Mouse (Mus musculus) MEL (cell line): Measurements from ENCODE around the gene Asphd1. TPM values are rescaled to one million over a fixed set of nuclear protein-coding genes. Genes with fewer than 3 reads are reported as not detected.

ENCODE experiments used
- DNase-seq: peaks from one replicate; pipeline ENCODE4 v3.0.0; 2011; ENCODE audit warnings: low read depth, low spot score
- H3K27ac ChIP-seq: 2 replicates; pipeline ENCODE4 v1.5.1; 2012; ENCODE audit warnings: low read depth, mild to moderate bottlenecking, control low read depth, low read length, moderate library complexity; ENCODE audit not compliant: control insufficient read depth
- H3K27me3 ChIP-seq, 2 experiments: fragments of 150-350 bp in 1 of 2; sonication (generic) in 1 of 2; 2 replicates each; pipeline ENCODE4 v1.6.1; 2012; ENCODE audit warnings: low read length in 2 of 2, mild to moderate bottlenecking in 2 of 2, improper control_type of control experiment in 1 of 2, moderate library complexity in 1 of 2; ENCODE audit not compliant: insufficient read depth in 2 of 2, control insufficient read depth in 1 of 2
- H3K36me3 ChIP-seq, 2 experiments: 2 replicates each; pipeline ENCODE4 v1.6.1; 2012 to 2014; ENCODE audit warnings: low read length in 2 of 2, improper control_type of control experiment in 1 of 2, inconsistent platforms in 1 of 2, mild to moderate bottlenecking in 1 of 2; ENCODE audit not compliant: insufficient read depth in 2 of 2, control insufficient read depth in 1 of 2
- H3K4me1 ChIP-seq, 2 experiments: fragments of 150-350 bp in 1 of 2; sonication (generic) in 1 of 2; 2 replicates each; pipeline ENCODE4 v1.6.1; 2012; ENCODE audit warnings: low read length in 2 of 2, improper control_type of control experiment in 1 of 2, mild to moderate bottlenecking in 1 of 2; ENCODE audit not compliant: insufficient read depth in 2 of 2, control insufficient read depth in 1 of 2
- H3K4me3 ChIP-seq, 2 experiments: fragments of 150-350 bp in 1 of 2; sonication (generic) in 1 of 2; 2 replicates each; pipeline ENCODE4 v1.5.1; 2012; ENCODE audit warnings: low read depth in 2 of 2, low read length in 2 of 2, mild to moderate bottlenecking in 2 of 2, moderate library complexity in 2 of 2, control low read depth in 1 of 2, improper control_type of control experiment in 1 of 2; ENCODE audit not compliant: control insufficient read depth in 1 of 2, insufficient read depth in 1 of 2
- H3K79me2 ChIP-seq: 2 replicates; pipeline ENCODE4 v1.6.1; 2012; ENCODE audit warnings: mild to moderate bottlenecking, low read length, moderate library complexity; ENCODE audit not compliant: control insufficient read depth, poor library complexity, insufficient read depth
- H3K9ac ChIP-seq: 2 replicates; pipeline ENCODE4 v1.6.1; 2012; ENCODE audit warnings: low read depth, mild to moderate bottlenecking, control low read depth, low read length, moderate library complexity; ENCODE audit not compliant: control insufficient read depth, poor library complexity, severe bottlenecking
- H3K9me3 ChIP-seq: fragments of 150-350 bp; sonication (generic); replicated peaks from 2 replicates; pipeline ENCODE4 v1.6.1; 2012; ENCODE audit warnings: mild to moderate bottlenecking, low read length, improper control_type of control experiment, moderate library complexity; ENCODE audit not compliant: insufficient read depth
- BHLHE40 ChIP-seq: IDR thresholded peaks from 2 replicates; pipeline ENCODE4 v1.6.1; 2012; ENCODE audit warnings: low read depth, mild to moderate bottlenecking, inconsistent platforms, low read length, improper control_type of control experiment, borderline replicate concordance
- CHD1 ChIP-seq: IDR thresholded peaks from 2 replicates; pipeline ENCODE4 v1.6.1; 2012; ENCODE audit warnings: low read depth, mild to moderate bottlenecking, inconsistent platforms, low read length, improper control_type of control experiment
- CTCF ChIP-seq, 3 experiments: IDR thresholded peaks in 2 of 3; conservative IDR thresholded peaks in 1 of 3; 2 replicates each; pipeline ENCODE4 v1.5.1; 2011 to 2012; ENCODE audit warnings: low read length in 3 of 3, low read depth in 2 of 3, mild to moderate bottlenecking in 2 of 3, improper control_type of control experiment in 1 of 3, inconsistent platforms in 1 of 3, mixed read lengths in 1 of 3, moderate library complexity in 1 of 3; ENCODE audit not compliant: control insufficient read depth in 1 of 3, insufficient read depth in 1 of 3, poor library complexity in 1 of 3, severe bottlenecking in 1 of 3
- EP300 ChIP-seq, 2 experiments: IDR thresholded peaks; 2 replicates each; pipeline ENCODE4 v1.6.1; 2011; ENCODE audit warnings: improper control_type of control experiment in 2 of 2, low read length in 2 of 2, low read depth in 1 of 2, mild to moderate bottlenecking in 1 of 2
- GATA1 ChIP-seq: IDR thresholded peaks from 2 replicates; pipeline ENCODE4 v1.6.1; 2011; ENCODE audit warnings: low read depth, low read length, improper control_type of control experiment
- KAT2A ChIP-seq: conservative IDR thresholded peaks from 2 replicates; pipeline ENCODE4 v1.6.1; 2012; ENCODE audit warnings: low read depth, low read length, improper control_type of control experiment, inconsistent platforms
- MAFK ChIP-seq: IDR thresholded peaks from 2 replicates; pipeline ENCODE4 v1.6.1; 2011; ENCODE audit warnings: low read depth, mild to moderate bottlenecking, low read length, improper control_type of control experiment, borderline replicate concordance
- MAX ChIP-seq: IDR thresholded peaks from 2 replicates; pipeline ENCODE4 v1.6.1; 2011; ENCODE audit warnings: low read length, improper control_type of control experiment
- MAZ ChIP-seq: IDR thresholded peaks from 2 replicates; pipeline ENCODE4 v1.6.1; 2012; ENCODE audit warnings: low read depth, mild to moderate bottlenecking, inconsistent platforms, low read length, improper control_type of control experiment
- MXI1 ChIP-seq: IDR thresholded peaks from 2 replicates; pipeline ENCODE4 v1.6.1; 2011; ENCODE audit warnings: mild to moderate bottlenecking, low read depth, low read length, improper control_type of control experiment
- MYC ChIP-seq: IDR thresholded peaks from 2 replicates; pipeline ENCODE4 v1.6.1; 2011; ENCODE audit warnings: low read depth, mild to moderate bottlenecking, low read length, improper control_type of control experiment, moderate library complexity
- NELFE ChIP-seq: IDR thresholded peaks from 2 replicates; pipeline ENCODE4 v1.6.1; 2011; ENCODE audit warnings: low read depth, low read length, improper control_type of control experiment
- NRF1 ChIP-seq: IDR thresholded peaks from 2 replicates; pipeline ENCODE4 v1.6.1; 2014; ENCODE audit warnings: low read depth, mild to moderate bottlenecking, inconsistent platforms, low read length, improper control_type of control experiment, moderate library complexity; ENCODE audit not compliant: poor library complexity, insufficient read depth, severe bottlenecking
- RAD21 ChIP-seq: IDR thresholded peaks from 2 replicates; pipeline ENCODE4 v1.6.1; 2011; ENCODE audit warnings: mild to moderate bottlenecking, low read depth, low read length, improper control_type of control experiment
- RCOR1 ChIP-seq: IDR thresholded peaks from 2 replicates; pipeline ENCODE4 v1.6.1; 2012; ENCODE audit warnings: low read depth, mild to moderate bottlenecking, inconsistent platforms, low read length, improper control_type of control experiment
- SIN3A ChIP-seq: IDR thresholded peaks from 2 replicates; pipeline ENCODE4 v1.6.1; 2012; ENCODE audit warnings: low read length, improper control_type of control experiment, inconsistent platforms
- TAL1 ChIP-seq: IDR thresholded peaks from 2 replicates; pipeline ENCODE4 v1.6.1; 2012; ENCODE audit warnings: mild to moderate bottlenecking, inconsistent platforms, low read length, moderate library complexity, mixed read lengths
- TBP ChIP-seq: IDR thresholded peaks from 2 replicates; pipeline ENCODE4 v1.8.0; 2011; ENCODE audit warnings: low read depth, low read length, improper control_type of control experiment
- UBTF ChIP-seq: IDR thresholded peaks from 2 replicates; pipeline ENCODE4 v1.6.1; 2012; ENCODE audit warnings: low read depth, mild to moderate bottlenecking, inconsistent platforms, low read length, improper control_type of control experiment, moderate library complexity, borderline replicate concordance; ENCODE audit not compliant: insufficient read depth
- USF1 ChIP-seq: IDR thresholded peaks from 2 replicates; pipeline ENCODE4 v1.6.1; 2014; ENCODE audit warnings: low read depth, mild to moderate bottlenecking, inconsistent platforms, low read length, improper control_type of control experiment, moderate library complexity
- ZC3H11A ChIP-seq: IDR thresholded peaks from 2 replicates; pipeline ENCODE4 v1.6.1; 2012; ENCODE audit warnings: low read depth, mild to moderate bottlenecking, inconsistent platforms, low read length, improper control_type of control experiment
- ZMIZ1 ChIP-seq: IDR thresholded peaks from 2 replicates; pipeline ENCODE4 v1.6.1; 2012; ENCODE audit warnings: low read depth, mild to moderate bottlenecking, inconsistent platforms, low read length, improper control_type of control experiment, moderate library complexity
- polyA plus RNA-seq, 2 experiments: library from polyadenylated mRNA; stranded (reverse) in 1 of 2; unstranded in 1 of 2; fragments of >175 nt in 1 of 2; fragments of >200 nt in 1 of 2; gene quantifications; 2 replicates each; pipeline versions ENCODE4 v1.2.1 to v1.2.4; 2012; ENCODE audit warnings: low replicate concordance in 2 of 2, low read depth in 1 of 2; ENCODE audit not compliant: insufficient read length in 2 of 2, insufficient read depth in 1 of 2, missing spikeins in 1 of 2
- total RNA-seq: library from RNA; depleted of rRNA; stranded (reverse); fragments of 300-350 nt; gene quantifications from 2 replicates; pipeline ENCODE4 v1.2.3, GENCODE M21; 2012

Gene Asphd1
- total and polyA plus RNA-seq, 3 experiments: 0.15 to 0.74 TPM; not detected in 1

GRCm38 (mm10) chr7:126975950-126976866 is 26.8 kb upstream of the Asphd1 start, which contains the start of gene Cdiptos (continued):
- TF ChIP-seq KAT2A (no peak; the same call in 1 of the 2 replicates), NELFE (peak; percentile 49), MAFK (no peak), MAZ (peak; percentile 32; the same call in 1 of the 2 replicates), TBP (peak; percentile 75), ZC3H11A (no peak), NRF1 (peak; percentile 50; the same call in 1 of the 2 replicates), SIN3A (peak; percentile 95), GATA1 (no peak)

DNA sequence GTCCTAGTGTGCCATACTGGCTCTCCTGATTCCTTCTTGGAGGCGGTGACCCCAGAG is 26.3 kb upstream of the Asphd1 start, which contains the start of gene Cdipt:
Gene Cdipt, plus strand, starts transcription at position 22 of the 57 bp plus-strand sequence.
- H3K79me2 ChIP-seq: peaks cover 12% of the 10 kb centered on the region
- peak within 1 kb of the TSS; percentile 81 for H3K9ac ChIP-seq
- no peaks in the 10 kb centered on the region for H3K27me3 ChIP-seq
- no peak for DNase-seq
- peaks cover 0 to 11% of the 10 kb centered on the region in 2 experiments; a peak in 2 of 4 replicates for H3K4me1 ChIP-seq
- no peak for TF ChIP-seq MAX
- no peak for TF ChIP-seq GATA1
- no peak for TF ChIP-seq CTCF (IDR thresholded peaks at IDR 0.05 in 2 of 3, conservative IDR thresholded peaks at IDR 0.05 in 1 of 3; ENCODE audit: control insufficient read depth in 1 of 3, insufficient read depth in 1 of 3, low read depth in 2 of 3, low read length in 3 of 3, poor library complexity in 1 of 3, severe bottlenecking in 1 of 3)
- TF ChIP-seq BHLHE40: no peak
- no peak for TF ChIP-seq MXI1
- no peak for TF ChIP-seq ZMIZ1
- no peak for TF ChIP-seq EP300 (IDR thresholded peaks at IDR 0.05; ENCODE audit: low read depth in 1 of 2, low read length in 2 of 2)
- TF ChIP-seq RCOR1: no peak
- TF ChIP-seq USF1: no peak
- TF ChIP-seq CHD1: no peak
- no peak for TF ChIP-seq TAL1
- TF ChIP-seq MAZ: no peak
- no peak for TF ChIP-seq UBTF
- TF ChIP-seq MYC: no peak
- TF ChIP-seq RAD21: no peak
- peak within 1 kb of the TSS; percentile 93 for H3K27ac ChIP-seq
- H3K4me3 ChIP-seq: peak within 1 kb of the TSS; percentile 75 to 95
- H3K9me3 ChIP-seq: no peaks in the 10 kb centered on the region
- peaks cover 0 to 6% of the 10 kb centered on the region in 2 experiments; a peak in 2 of 4 replicates for H3K36me3 ChIP-seq
